Mouse (Mus musculus) myocyte (in vitro differentiated cells): ENCODE data around the gene C1ql3.

Experiments used
- CEBPB ChIP-seq: IDR thresholded peaks from 2 replicates; pipeline ENCODE4 v1.6.1; 2011; ENCODE audit warnings: mild to moderate bottlenecking, moderate library complexity; ENCODE audit not compliant: poor library complexity, insufficient read depth, severe bottlenecking
- MAX ChIP-seq: IDR thresholded peaks from one replicate; pipeline ENCODE4 v1.6.1; 2011; ENCODE audit warnings: low read depth, mild to moderate bottlenecking, control low read depth
- MYOD1 ChIP-seq, 3 experiments: IDR thresholded peaks; one replicate each; pipeline ENCODE4 v1.6.1; 2011; ENCODE audit warnings: control low read depth in 2 of 3, low read depth in 2 of 3, mild to moderate bottlenecking in 2 of 3, moderate library complexity in 1 of 3; ENCODE audit not compliant: insufficient read length in 2 of 3, control insufficient read depth in 1 of 3
- POLR2A ChIP-seq: IDR thresholded peaks from one replicate; pipeline ENCODE4 v1.6.1; 2011; ENCODE audit warnings: low read depth, mild to moderate bottlenecking, control low read depth, moderate library complexity; ENCODE audit not compliant: insufficient read length
- REST ChIP-seq: IDR thresholded peaks from one replicate; pipeline ENCODE4 v1.6.1; 2011; ENCODE audit warnings: mild to moderate bottlenecking, control low read depth, moderate library complexity; ENCODE audit not compliant: insufficient read depth, insufficient read length
- TCF12 ChIP-seq: IDR thresholded peaks from one replicate; pipeline ENCODE4 v1.6.1; 2011; ENCODE audit warnings: mild to moderate bottlenecking, control low read depth; ENCODE audit not compliant: poor library complexity, insufficient read depth, severe bottlenecking
- TCF3 ChIP-seq: IDR thresholded peaks from one replicate; pipeline ENCODE4 v1.6.1; 2011; ENCODE audit warnings: low read depth, control low read depth; ENCODE audit not compliant: insufficient read length
- USF1 ChIP-seq: IDR thresholded peaks from one replicate; pipeline ENCODE4 v1.6.1; 2011; ENCODE audit warnings: low read depth, mild to moderate bottlenecking, control low read depth, moderate library complexity

- TF ChIP-seq POLR2A = no peak
- TF ChIP-seq USF1 = no peak
- TF ChIP-seq MAX = no peak
- TF ChIP-seq MYOD1 (IDR thresholded peaks at IDR 0.05; ENCODE audit: control insufficient read depth in 1 of 3, insufficient read length in 2 of 3, low read depth in 2 of 3) = no peak
- TF ChIP-seq CEBPB = no peak
- no peak for TF ChIP-seq TCF12
- no peak for TF ChIP-seq TCF3
- TF ChIP-seq REST = no peak
Observed at GRCm38 (mm10) chr2:13011472-13011871, at the start of gene C1ql3.
